Mouse (Mus musculus) E14TG2a.4 (cell line): ENCODE measurements around the gene Man1c1.

Experiments used
- CTCF ChIP-seq: conservative IDR thresholded peaks from 2 replicates; pipeline ENCODE4 v1.5.1; 2014; ENCODE audit warnings: low read length
- NANOG ChIP-seq: IDR thresholded peaks from 2 replicates; pipeline ENCODE4 v1.6.1; 2014; ENCODE audit warnings: borderline replicate concordance, low read length, mixed read lengths

DNA sequence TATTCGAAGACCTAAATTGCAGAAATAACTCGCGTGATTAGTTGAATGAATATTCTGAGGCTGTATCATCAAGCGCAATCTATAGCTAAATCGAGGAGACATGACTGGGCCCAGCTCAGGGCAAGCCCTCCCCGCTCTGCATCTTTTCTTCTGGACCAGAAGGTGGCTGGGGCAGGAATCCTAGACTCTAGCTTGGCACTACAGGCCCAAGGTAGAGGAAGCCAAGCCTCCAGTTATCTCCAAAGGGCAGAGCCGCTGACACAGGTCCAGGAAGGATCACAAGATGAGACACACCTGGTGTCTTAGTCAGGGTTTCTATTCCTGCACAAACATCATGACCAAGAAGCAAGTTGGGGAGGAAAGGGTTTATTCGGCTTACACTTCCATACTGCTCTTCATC is 83.8 kb downstream of the Man1c1 start:
- TF ChIP-seq CTCF = no peak
- no peak for TF ChIP-seq NANOG
